In the genomic region with DNA sequence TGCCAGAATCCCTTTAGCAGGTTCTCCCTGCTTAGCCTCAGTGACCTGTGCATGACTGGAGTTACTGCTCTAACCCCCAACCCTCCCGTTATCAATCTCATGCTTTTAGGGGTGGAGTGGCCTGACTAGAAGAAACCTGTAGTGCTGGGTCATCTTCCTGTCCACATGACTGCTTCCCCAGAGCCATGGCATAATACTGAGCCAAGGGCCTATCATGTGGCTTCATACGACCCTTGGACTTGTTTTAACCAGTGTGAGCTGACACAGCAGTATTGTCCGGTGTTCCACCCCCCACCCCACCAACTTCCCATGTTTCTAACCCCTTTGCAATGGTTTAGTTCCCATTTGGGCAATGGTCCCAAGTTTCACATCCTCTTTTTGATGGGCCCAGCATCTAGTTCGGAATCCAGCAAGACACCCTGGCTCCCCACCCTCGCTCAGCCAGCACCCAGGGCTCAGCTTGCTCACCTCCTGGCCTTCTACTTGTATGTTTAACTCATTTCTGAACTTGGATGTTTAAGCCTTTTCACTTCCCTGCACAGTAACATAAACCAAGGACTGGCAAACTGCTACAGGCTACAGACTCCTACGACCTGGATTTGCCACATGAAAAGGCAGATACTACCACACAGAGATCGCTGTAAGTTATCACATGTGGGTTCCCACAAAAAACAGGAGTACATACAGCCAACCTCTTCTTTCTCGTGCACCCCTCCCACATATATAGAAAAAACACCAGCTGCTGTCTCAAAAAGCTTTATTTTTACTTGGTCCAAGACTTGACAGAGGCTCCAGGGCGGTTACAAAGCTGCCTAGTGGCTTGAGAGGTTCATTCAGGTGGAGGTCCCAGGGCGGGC, we compare ENCODE assay signal across 8 mouse cellular contexts. TPM values are rescaled to one million over a fixed set of nuclear protein-coding genes. Genes with fewer than 3 reads are reported as not detected.
DNase-seq lines count a peak whose midpoint lies in the region; ATAC-seq lines count a peak whose summit lies in the region.

No protein-coding gene starts in this region.

- DNase-seq in embryo, embryonic 10 days (ENCODE audit: low spot score) = peak; percentile 30
- DNase-seq in embryo, embryonic 11 days = no peak
- DNase-seq in limb, embryonic 11.5 days (ENCODE audit: low spot score) = no peak
- DNase-seq in thymus, postnatal 25 days = no peak
- no peak for DNase-seq in layer of hippocampus, adult 9-10 months (ENCODE audit: low spot score)

- no peaks in the 10 kb centered on the region for H3K9me3 ChIP-seq in heart, embryonic 15.5 days (replicated peaks)
- H3K9me3 ChIP-seq in limb, embryonic 11.5 days (ENCODE audit: control insufficient read depth, low read length) = no peaks in the 10 kb centered on the region
- H3K9me3 ChIP-seq in midbrain, embryonic 16.5 days (replicated peaks; ENCODE audit: control insufficient read depth, low read length, poor library complexity, severe bottlenecking) = no peaks in the 10 kb centered on the region

- peaks cover 49% of the 10 kb centered on the region for H3K36me3 ChIP-seq in heart, embryonic 15.5 days
- peaks cover 26% of the 10 kb centered on the region; the same call in 1 of the 2 replicates for H3K36me3 ChIP-seq in limb, embryonic 11.5 days (ENCODE audit: control insufficient read depth, insufficient read depth, low read length)
- H3K36me3 ChIP-seq in midbrain, embryonic 16.5 days (ENCODE audit: control insufficient read depth, insufficient read depth, low read length) = peaks cover 28% of the 10 kb centered on the region

- ATAC-seq in heart, embryonic 15.5 days (replicated peaks; ENCODE audit: insufficient number of reproducible peaks, insufficient read depth, low FRiP score, low read depth) = no peak
- ATAC-seq in limb, embryonic 11.5 days (ENCODE audit: insufficient number of reproducible peaks, low FRiP score, low TSS enrichment, low read depth) = no peak
- no peak for ATAC-seq in midbrain, embryonic 16.5 days

- H3K4me2 ChIP-seq in heart, embryonic 15.5 days = peak overlapping the region; percentile 76
- H3K4me2 ChIP-seq in limb, embryonic 11.5 days (ENCODE audit: low read depth, severe bottlenecking) = peak overlapping the region; percentile 67
- peak overlapping the region; percentile 76 for H3K4me2 ChIP-seq in midbrain, embryonic 16.5 days (ENCODE audit: low read length)

- H3K4me1 ChIP-seq in brown adipose tissue, adult 24 weeks (ENCODE audit: control insufficient read depth, insufficient read depth, insufficient read length, low read length) = peaks cover 5% of the 10 kb centered on the region
- peaks cover 43% of the 10 kb centered on the region for H3K4me1 ChIP-seq in heart, embryonic 15.5 days (replicated peaks)
- peaks cover 23% of the 10 kb centered on the region for H3K4me1 ChIP-seq in limb, embryonic 11.5 days (ENCODE audit: control insufficient read depth, insufficient read depth, low read length)
- H3K4me1 ChIP-seq in midbrain, embryonic 16.5 days (ENCODE audit: control insufficient read depth, insufficient read depth, low read length) = peaks cover 31% of the 10 kb centered on the region

- peak overlapping the region; percentile 100 for H3K4me3 ChIP-seq in brown adipose tissue, adult 24 weeks (ENCODE audit: insufficient read depth, low read depth, low read length)
- peak overlapping the region; percentile 72 for H3K4me3 ChIP-seq in heart, embryonic 15.5 days
- H3K4me3 ChIP-seq in limb, embryonic 11.5 days (ENCODE audit: low read depth, low read length) = peak overlapping the region; percentile 73
- peak overlapping the region; percentile 59 for H3K4me3 ChIP-seq in midbrain, embryonic 16.5 days (ENCODE audit: low read depth, low read length)

- 48% methylated on average over 10 of the region's 10 CpGs for WGBS in heart, embryonic 15.5 days
- WGBS in limb, embryonic 11.5 days = 73% methylated on average over 9 of the region's 10 CpGs
- WGBS in midbrain, embryonic 16.5 days = 71% methylated on average over 9 of the region's 10 CpGs

- no peaks in the 10 kb centered on the region for H3K27me3 ChIP-seq in heart, embryonic 15.5 days
- no peaks in the 10 kb centered on the region for H3K27me3 ChIP-seq in limb, embryonic 11.5 days (ENCODE audit: control insufficient read depth, insufficient read depth, low read length)
- H3K27me3 ChIP-seq in midbrain, embryonic 16.5 days (ENCODE audit: control insufficient read depth, insufficient read depth, low read depth, low read length) = no peaks in the 10 kb centered on the region

- peak overlapping the region; percentile 76 for H3K9ac ChIP-seq in heart, embryonic 15.5 days
- H3K9ac ChIP-seq in limb, embryonic 11.5 days (ENCODE audit: low read length) = peak overlapping the region; percentile 13; the same call in 1 of the 2 replicates
- peak overlapping the region; percentile 88 for H3K9ac ChIP-seq in midbrain, embryonic 16.5 days (ENCODE audit: low read depth, low read length)

- peak overlapping the region; percentile 53 for H3K27ac ChIP-seq in brown adipose tissue, adult 24 weeks (replicated peaks; ENCODE audit: low read depth, low read length)
- H3K27ac ChIP-seq in heart, embryonic 15.5 days = peak overlapping the region; percentile 59
- H3K27ac ChIP-seq in limb, embryonic 11.5 days (replicated peaks; ENCODE audit: low read depth, low read length) = no peak overlapping the region
- peak overlapping the region; percentile 89 for H3K27ac ChIP-seq in midbrain, embryonic 16.5 days (ENCODE audit: low read length)

RNA-seq across cellular contexts. Expression of gene Ftl1, which starts 2.3 kb away (rescaled TPM):
- polyA plus RNA-seq in brown adipose tissue, adult 24 weeks (2012; ENCODE audit: insufficient read depth, insufficient read length, missing spikeins) = 1,179 and 1,214 TPM in 2 replicates
- polyA plus RNA-seq in heart, embryonic 15.5 days (2015; fragmentation: Nextera tagmentation; extraction: Ambion mirVana) = 3,328 and 3,965 TPM in 2 replicates
- 4,688 and 5,046 TPM in 2 replicates for polyA plus RNA-seq in limb, embryonic 11.5 days (2014; fragmentation: Nextera tagmentation; extraction: Ambion mirVana)
- polyA plus RNA-seq in midbrain, embryonic 16.5 days (2015; fragmentation: Nextera tagmentation; extraction: Ambion mirVana) = 5,323 and 5,449 TPM in 2 replicates

RNA-seq across cellular contexts. Expression of gene Bax, which starts 9.3 kb away (rescaled TPM):
- 20.1 and 26.9 TPM in 2 replicates for polyA plus RNA-seq in brown adipose tissue, adult 24 weeks (2012; ENCODE audit: insufficient read depth, insufficient read length, missing spikeins)
- polyA plus RNA-seq in heart, embryonic 15.5 days (2015; fragmentation: Nextera tagmentation; extraction: Ambion mirVana) = 107 and 112 TPM in 2 replicates
- polyA plus RNA-seq in limb, embryonic 11.5 days (2014; fragmentation: Nextera tagmentation; extraction: Ambion mirVana) = 186 and 191 TPM in 2 replicates
- polyA plus RNA-seq in midbrain, embryonic 16.5 days (2015; fragmentation: Nextera tagmentation; extraction: Ambion mirVana) = 232 and 243 TPM in 2 replicates

RNA-seq across cellular contexts. Expression of gene Ruvbl2, which starts 19.5 kb away (rescaled TPM):
- polyA plus RNA-seq in brown adipose tissue, adult 24 weeks (2012; ENCODE audit: insufficient read depth, insufficient read length, missing spikeins) = 75.4 and 79.6 TPM in 2 replicates
- polyA plus RNA-seq in heart, embryonic 15.5 days (2015; fragmentation: Nextera tagmentation; extraction: Ambion mirVana) = 65.0 and 82.1 TPM in 2 replicates
- 184 and 187 TPM in 2 replicates for polyA plus RNA-seq in limb, embryonic 11.5 days (2014; fragmentation: Nextera tagmentation; extraction: Ambion mirVana)
- polyA plus RNA-seq in midbrain, embryonic 16.5 days (2015; fragmentation: Nextera tagmentation; extraction: Ambion mirVana) = 103 and 110 TPM in 2 replicates

RNA-seq across cellular contexts. Expression of gene Gys1, which starts 22.8 kb away (rescaled TPM):
- polyA plus RNA-seq in brown adipose tissue, adult 24 weeks (2012; ENCODE audit: insufficient read depth, insufficient read length, missing spikeins) = 90.6 and 112 TPM in 2 replicates
- polyA plus RNA-seq in heart, embryonic 15.5 days (2015; fragmentation: Nextera tagmentation; extraction: Ambion mirVana) = 111 and 113 TPM in 2 replicates
- polyA plus RNA-seq in limb, embryonic 11.5 days (2014; fragmentation: Nextera tagmentation; extraction: Ambion mirVana) = 39.1 and 41.8 TPM in 2 replicates
- 20.9 and 21.8 TPM in 2 replicates for polyA plus RNA-seq in midbrain, embryonic 16.5 days (2015; fragmentation: Nextera tagmentation; extraction: Ambion mirVana)

RNA-seq across cellular contexts. Expression of gene Tulp2, which starts 24.2 kb away (rescaled TPM):
- polyA plus RNA-seq in brown adipose tissue, adult 24 weeks (2012; ENCODE audit: insufficient read depth, insufficient read length, missing spikeins) = not detected in 2 replicates
- 0.28 and 1.3 TPM in 2 replicates for polyA plus RNA-seq in heart, embryonic 15.5 days (2015; fragmentation: Nextera tagmentation; extraction: Ambion mirVana)
- 1.1 and 1.5 TPM in 2 replicates for polyA plus RNA-seq in limb, embryonic 11.5 days (2014; fragmentation: Nextera tagmentation; extraction: Ambion mirVana)
- polyA plus RNA-seq in midbrain, embryonic 16.5 days (2015; fragmentation: Nextera tagmentation; extraction: Ambion mirVana) = 0.15 and 0.16 TPM in 2 replicates

Comparison
In these comparisons a context has a peak if more than half of its experiments do, and no peak if none do; other contexts are left out.
1. H3K9ac ChIP-seq: peak in every context shown above with its lines; median percentile 88 in midbrain, embryonic 16.5 days; 76 in heart, embryonic 15.5 days; 13 in limb, embryonic 11.5 days.